Mouse (Mus musculus) megakaryocyte, embryonic 14.5 days (primary cell): ENCODE results near the gene Shisa7.

Source experiments
- FLI1 ChIP-seq: IDR thresholded peaks from 2 replicates; pipeline ENCODE4 v1.6.1; 2012; ENCODE audit warnings: low read length, inconsistent platforms, mixed read lengths
- GATA1 ChIP-seq: IDR thresholded peaks from 3 replicates; pipeline ENCODE4 v1.6.1; 2012; ENCODE audit warnings: mixed read lengths, low read length, inconsistent platforms, borderline replicate concordance

- TF ChIP-seq GATA1 (no peak), FLI1 (no peak)
Observed at GRCm38 (mm10) chr7:4835631-4836327, 8.7 kb downstream of the Shisa7 start.
